Mouse (Mus musculus): Measurements from ENCODE around the gene Cox5a.

GRCm38 (mm10) chr9:57531946-57532345 lies 10.9 kb downstream of the Cox5a start:
- TF ChIP-seq CTCF (IDR thresholded peaks at IDR 0.05), result no peak
- TF ChIP-seq EP300 (IDR thresholded peaks at IDR 0.05; ENCODE audit: insufficient read depth, low read depth, low read length), result no peak

Data from heart, adult 2 months (tissue).